Mouse (Mus musculus): ENCODE data around the gene Col25a1. TPM values are rescaled to one million over a fixed set of nuclear protein-coding genes. Genes with fewer than 3 reads are reported as not detected.

Gene Col25a1
- polyA plus RNA-seq, 1 experiment = not detected

GRCm38 (mm10) chr3:130584007-130584406 lies 452.7 kb downstream of the Col25a1 start:
- H3K4me3 ChIP-seq (ENCODE audit: insufficient read depth, low read depth, low read length) = no peak overlapping the region
- no peak overlapping the region for H3K27ac ChIP-seq (replicated peaks; ENCODE audit: low read depth, low read length)
- no peaks in the 10 kb centered on the region for H3K4me1 ChIP-seq (ENCODE audit: control insufficient read depth, insufficient read depth, insufficient read length, low read length)

GRCm38 (mm10) chr3:130595050-130595449 lies 463.7 kb downstream of the Col25a1 start:
- Histone ChIP-seq H3K27ac (replicated peaks; ENCODE audit: low read depth, low read length) (no peak overlapping the region), H3K4me1 (ENCODE audit: control insufficient read depth, insufficient read depth, insufficient read length, low read length) (no peaks in the 10 kb centered on the region), H3K4me3 (ENCODE audit: insufficient read depth, low read depth, low read length) (no peak overlapping the region)

GRCm38 (mm10) chr3:130601491-130601890 lies 470.2 kb downstream of the Col25a1 start:
- H3K27ac ChIP-seq (replicated peaks; ENCODE audit: low read depth, low read length) = no peak overlapping the region
- H3K4me3 ChIP-seq (ENCODE audit: insufficient read depth, low read depth, low read length) = no peak overlapping the region
- no peaks in the 10 kb centered on the region for H3K4me1 ChIP-seq (ENCODE audit: control insufficient read depth, insufficient read depth, insufficient read length, low read length)

- H3K4me1 ChIP-seq (ENCODE audit: control insufficient read depth, insufficient read depth, insufficient read length, low read length) = no peaks in the 10 kb centered on the region
- no peak overlapping the region for H3K27ac ChIP-seq (replicated peaks; ENCODE audit: low read depth, low read length)
- no peak overlapping the region for H3K4me3 ChIP-seq (ENCODE audit: insufficient read depth, low read depth, low read length)
Observed at GRCm38 (mm10) chr3:130607924-130608323, 476.6 kb downstream of the Col25a1 start.

GRCm38 (mm10) chr3:130614444-130614843 lies 483.1 kb downstream of the Col25a1 start:
- no peak overlapping the region for H3K27ac ChIP-seq (replicated peaks; ENCODE audit: low read depth, low read length)
- no peaks in the 10 kb centered on the region for H3K4me1 ChIP-seq (ENCODE audit: control insufficient read depth, insufficient read depth, insufficient read length, low read length)
- no peak overlapping the region for H3K4me3 ChIP-seq (ENCODE audit: insufficient read depth, low read depth, low read length)

GRCm38 (mm10) chr3:130615625-130616024 lies 484.3 kb downstream of the Col25a1 start:
- no peak overlapping the region for H3K4me3 ChIP-seq (ENCODE audit: insufficient read depth, low read depth, low read length)
- no peak overlapping the region for H3K27ac ChIP-seq (replicated peaks; ENCODE audit: low read depth, low read length)
- H3K4me1 ChIP-seq (ENCODE audit: control insufficient read depth, insufficient read depth, insufficient read length, low read length) = no peaks in the 10 kb centered on the region

- Histone ChIP-seq H3K4me3 (ENCODE audit: insufficient read depth, low read depth, low read length) (no peak within 1 kb of the TSS), H3K4me1 (ENCODE audit: control insufficient read depth, insufficient read depth, insufficient read length, low read length) (no peaks in the 10 kb centered on the region), H3K27ac (replicated peaks; ENCODE audit: low read depth, low read length) (no peak within 1 kb of the TSS)
Observed at GRCm38 (mm10) chr3:130617439-130617898, 486.2 kb downstream of the Col25a1 start, which contains the start of gene Etnppl. Etnppl (plus strand) TSS chr3:130617448.

GRCm38 (mm10) chr3:130620517-130621146 lies 489.3 kb downstream of the Col25a1 start:
- H3K27ac ChIP-seq (replicated peaks; ENCODE audit: low read depth, low read length) = no peak overlapping the region

GRCm38 (mm10) chr3:130628358-130628757 lies 497.1 kb downstream of the Col25a1 start:
- H3K4me3 ChIP-seq (ENCODE audit: insufficient read depth, low read depth, low read length) = no peak overlapping the region
- H3K27ac ChIP-seq (replicated peaks; ENCODE audit: low read depth, low read length) = no peak overlapping the region

More at GRCm38 (mm10) chr3:130620517-130621146, 489.3 kb downstream of the Col25a1 start:
- Histone ChIP-seq H3K4me1 (ENCODE audit: control insufficient read depth, insufficient read depth, insufficient read length, low read length) (no peaks in the 10 kb centered on the region), H3K4me3 (ENCODE audit: insufficient read depth, low read depth, low read length) (no peak overlapping the region)

GRCm38 (mm10) chr3:130633859-130634258 lies 502.6 kb downstream of the Col25a1 start:
- Histone ChIP-seq H3K27ac (replicated peaks; ENCODE audit: low read depth, low read length) (no peak overlapping the region), H3K4me3 (ENCODE audit: insufficient read depth, low read depth, low read length) (no peak overlapping the region), H3K4me1 (ENCODE audit: control insufficient read depth, insufficient read depth, insufficient read length, low read length) (0 out of 2 replicates have a peak, but pooled peaks cover 2% of the 10 kb centered on the region)

More at GRCm38 (mm10) chr3:130628358-130628757, 497.1 kb downstream of the Col25a1 start:
- H3K4me1 ChIP-seq (ENCODE audit: control insufficient read depth, insufficient read depth, insufficient read length, low read length) = 0 out of 2 replicates have a peak, but pooled peaks cover 2% of the 10 kb centered on the region

GRCm38 (mm10) chr3:130646110-130646810 lies 515.0 kb downstream of the Col25a1 start:
- Histone ChIP-seq H3K4me1 (ENCODE audit: control insufficient read depth, insufficient read depth, insufficient read length, low read length) (no peaks in the 10 kb centered on the region), H3K4me3 (ENCODE audit: insufficient read depth, low read depth, low read length) (no peak overlapping the region), H3K27ac (replicated peaks; ENCODE audit: low read depth, low read length) (no peak overlapping the region)

Other genes starting within 250 kb of the Col25a1 start
- 16.9 and 21.3 TPM in 2 replicates for gene Casp6, start 230.1 kb upstream of the Col25a1 start, polyA plus RNA-seq (2012; ENCODE audit: insufficient read depth, insufficient read length, missing spikeins)
- gene Mcub, start 161.3 kb upstream of the Col25a1 start, polyA plus RNA-seq (2012; ENCODE audit: insufficient read depth, insufficient read length, missing spikeins) = 1.1 and 3.3 TPM in 2 replicates
- 19.7 and 23.6 TPM in 2 replicates for gene Sec24b, start 69.9 kb upstream of the Col25a1 start, polyA plus RNA-seq (2012; ENCODE audit: insufficient read depth, insufficient read length, missing spikeins)

Data from brown adipose tissue, adult 24 weeks (tissue).